13 mouse cellular contexts compared by ENCODE assay signal in genomic region chr2:93085291-93086027, GRCm38 (mm10). TPM values are rescaled to one million over a fixed set of nuclear protein-coding genes. Genes with fewer than 3 reads are reported as not detected.
A peak's percentile ranks its signal among the peaks of the same experiment; 100 is the strongest.
DNase-seq lines count a peak whose midpoint lies in the region; ATAC-seq lines count a peak whose summit lies in the region.
"Had no signal": no experiment of that assay in that cellular context is flagged by ENCODE, and none has a peak within 500 bp of the region (broad histone marks: within the 10 kb centered on the region; RNA-seq: fewer than 3 reads in every experiment).

No protein-coding gene starts in this region.

- WGBS in hindbrain, embryonic 10.5 days, result 77% methylated on average over 8 of the region's 8 CpGs
- 72% methylated on average over 8 of the region's 8 CpGs for WGBS in hindbrain, embryonic 12.5 days
- WGBS in intestine, embryonic 15.5 days, result 66% methylated on average over 8 of the region's 8 CpGs

- no peak overlapping the region for H3K4me3 ChIP-seq in hindbrain, embryonic 10.5 days
- H3K4me3 ChIP-seq in hindbrain, embryonic 12.5 days, result no peak overlapping the region
- H3K4me3 ChIP-seq in intestine, embryonic 15.5 days (replicated peaks), result no peak overlapping the region
- H3K4me3 ChIP-seq: heart, embryonic 13.5 days had no signal

- H3K9me3 ChIP-seq in hindbrain, embryonic 10.5 days, result no peaks in the 10 kb centered on the region
- no peaks in the 10 kb centered on the region for H3K9me3 ChIP-seq in hindbrain, embryonic 12.5 days (replicated peaks)
- H3K9me3 ChIP-seq in intestine, embryonic 15.5 days, result no peaks in the 10 kb centered on the region
- H3K9me3 ChIP-seq: heart, embryonic 13.5 days had no signal

- no peak overlapping the region for H3K4me2 ChIP-seq in hindbrain, embryonic 12.5 days (replicated peaks)
- no peak overlapping the region for H3K4me2 ChIP-seq in intestine, embryonic 15.5 days (replicated peaks)
- H3K4me2 ChIP-seq: heart, embryonic 13.5 days had no signal

- ATAC-seq in hindbrain, embryonic 12.5 days (ENCODE audit: low FRiP score), result no peak
- no peak for ATAC-seq in intestine, embryonic 15.5 days
- ATAC-seq: Patski had no signal

- peaks cover 4% of the 10 kb centered on the region; the same call in 1 of the 2 replicates for H3K27me3 ChIP-seq in hindbrain, embryonic 10.5 days (ENCODE audit: insufficient read depth, poor library complexity, severe bottlenecking)
- no peaks in the 10 kb centered on the region for H3K27me3 ChIP-seq in hindbrain, embryonic 12.5 days
- H3K27me3 ChIP-seq in intestine, embryonic 15.5 days (replicated peaks), result no peaks in the 10 kb centered on the region
- H3K27me3 ChIP-seq: Patski had no signal

- DNase-seq in hindbrain, embryonic 10.5 days (ENCODE audit: low spot score), result no peak
- DNase-seq in frontal cortex, adult 2 months (ENCODE audit: extremely low spot score in 1 of 2, low spot score in 1 of 2), result peak; percentile 90 to 93
- peak; percentile 72 for DNase-seq in left cerebral cortex, adult 11 months (ENCODE audit: low spot score)
- DNase-seq in right cerebral cortex, postnatal 10 days (ENCODE audit: low spot score in 2 of 2), result peak; percentile 85 to 91
- DNase-seq in Muller cell, postnatal 12 days (ENCODE audit: inconsistent ontology term), result no peak
- DNase-seq in liver, result no peak
- DNase-seq: adrenal gland, postnatal 36 days; kidney, adult 18-20 months had no signal

- H3K9ac ChIP-seq in hindbrain, embryonic 12.5 days, result no peak overlapping the region
- no peak overlapping the region for H3K9ac ChIP-seq in intestine, embryonic 15.5 days
- H3K9ac ChIP-seq: heart, embryonic 13.5 days; liver, embryonic 14.5 days had no signal

- peak overlapping the region; percentile 35; the same call in 1 of the 2 replicates for H3K27ac ChIP-seq in hindbrain, embryonic 10.5 days
- no peak overlapping the region for H3K27ac ChIP-seq in hindbrain, embryonic 12.5 days
- no peak overlapping the region for H3K27ac ChIP-seq in intestine, embryonic 15.5 days
- H3K27ac ChIP-seq: heart, embryonic 13.5 days; liver, embryonic 14.5 days had no signal

- H3K4me1 ChIP-seq in hindbrain, embryonic 10.5 days (replicated peaks), result peaks cover 54% of the 10 kb centered on the region
- H3K4me1 ChIP-seq in hindbrain, embryonic 12.5 days, result peaks cover 26% of the 10 kb centered on the region
- H3K4me1 ChIP-seq in intestine, embryonic 15.5 days (replicated peaks), result peaks cover 30% of the 10 kb centered on the region

- H3K36me3 ChIP-seq in hindbrain, embryonic 10.5 days, result no peaks in the 10 kb centered on the region
- H3K36me3 ChIP-seq in hindbrain, embryonic 12.5 days, result no peaks in the 10 kb centered on the region
- no peaks in the 10 kb centered on the region for H3K36me3 ChIP-seq in intestine, embryonic 15.5 days
- H3K36me3 ChIP-seq: heart, embryonic 13.5 days had no signal

RNA-seq across cellular contexts. Expression of gene Prdm11, which starts 39.5 kb away (rescaled TPM):
- 2.1 and 2.3 TPM in 2 replicates for polyA plus RNA-seq in hindbrain, embryonic 10.5 days (2016; fragmentation: Nextera tagmentation; extraction: Ambion mirVana)
- polyA plus RNA-seq in hindbrain, embryonic 12.5 days (2016; fragmentation: Nextera tagmentation; extraction: Ambion mirVana), result 2.9 and 3.6 TPM in 2 replicates
- polyA plus RNA-seq in frontal cortex, adult 2 months (2012; rRNA removed), result 7.9 and 8.0 TPM in 2 replicates
- 8.0 and 8.6 TPM in 2 replicates for polyA plus RNA-seq in intestine, embryonic 15.5 days (2015; fragmentation: Nextera tagmentation; extraction: Ambion mirVana)

Comparison
In these comparisons a context has a peak if more than half of its experiments do, and no peak if none do; other contexts are left out.
1. DNase-seq: peak in frontal cortex, adult 2 months (2 of 2), left cerebral cortex, adult 11 months (single experiment) and right cerebral cortex, postnatal 10 days (2 of 2); none in hindbrain, embryonic 10.5 days (single experiment), Muller cell, postnatal 12 days (single experiment) and liver (single experiment).